Mouse (Mus musculus) brain, adult 2 months (tissue): ENCODE results near the gene Snapin.

Experiments
- DNase-seq: peaks from one replicate; pipeline ENCODE4 v3.0.0; 2011; ENCODE audit warnings: low read depth, low spot score

The Snapin gene

GRCm38 (mm10) chr3:90454931-90455330, 35.9 kb downstream of the Snapin start:
- no peak for DNase-seq

- DNase-seq: peak; percentile 81
Measured at GRCm38 (mm10) chr3:90451396-90452095, 39.3 kb downstream of the Snapin start.

- DNase-seq: no peak
Measured at GRCm38 (mm10) chr3:90450874-90451273, 40.0 kb downstream of the Snapin start.

GRCm38 (mm10) chr3:90448626-90449025, 42.2 kb downstream of the Snapin start:
- no peak for DNase-seq

GRCm38 (mm10) chr3:90447123-90447494, 43.7 kb downstream of the Snapin start:
- no peak for DNase-seq

GRCm38 (mm10) chr3:90446389-90447122, 44.3 kb downstream of the Snapin start:
- DNase-seq: peak; percentile 87

GRCm38 (mm10) chr3:90445417-90446200, 45.2 kb downstream of the Snapin start:
- DNase-seq: no peak

- no peak for DNase-seq
Measured at GRCm38 (mm10) chr3:90443977-90444376, 46.9 kb downstream of the Snapin start.

- DNase-seq: peak; percentile 53
Measured at GRCm38 (mm10) chr3:90440756-90441155, 50.1 kb downstream of the Snapin start.
